Mouse (Mus musculus) hindbrain, embryonic 14.5 days (tissue): ENCODE measurements around the gene Ugt2b34. TPM values are rescaled to one million over a fixed set of nuclear protein-coding genes. Genes with fewer than 3 reads are reported as not detected.
"Not testable (repeated sequence)": the region's sequence is repeated elsewhere in the genome, so short reads cannot be mapped to it uniquely, and the experiment has no call there.

Experiments used
- ATAC-seq: fragments of 200-750 bp; cut with Nextera tagmentation; 2 replicates; pipeline ENCODE4 v1.8.0; 2017; ENCODE audit warnings: moderate number of reproducible peaks, mild to moderate bottlenecking, moderate TSS enrichment, moderate library complexity; ENCODE audit not compliant: low FRiP score
- DNase-seq: peaks from one replicate; pipeline ENCODE4 v3.0.0-alpha.2; 2015; ENCODE audit warnings: low spot score
- H3K27ac ChIP-seq: fragments of 300-500 bp; sonication (generic); 2 replicates; pipeline ENCODE4 v1.5.1; 2014; ENCODE audit warnings: mild to moderate bottlenecking, moderate library complexity
- H3K27me3 ChIP-seq: fragments of 300-500 bp; sonication (generic); 2 replicates; pipeline ENCODE4 v1.6.1; 2014; ENCODE audit warnings: mild to moderate bottlenecking, low read length, mixed read lengths; ENCODE audit not compliant: control insufficient read depth, insufficient read depth
- H3K36me3 ChIP-seq: fragments of 300-500 bp; sonication (generic); replicated peaks from 2 replicates; pipeline ENCODE4 v1.6.1; 2014; ENCODE audit not compliant: control insufficient read depth, insufficient read depth
- H3K4me1 ChIP-seq: fragments of 300-500 bp; sonication (generic); replicated peaks from 2 replicates; pipeline ENCODE4 v1.6.1; 2014; ENCODE audit warnings: antibody characterized with exemption, low read length, mixed read lengths; ENCODE audit not compliant: control insufficient read depth, insufficient read depth
- H3K4me2 ChIP-seq: fragments of 300-500 bp; sonication (generic); replicated peaks from 2 replicates; pipeline ENCODE4 v1.6.1; 2014; ENCODE audit warnings: mild to moderate bottlenecking, moderate library complexity
- H3K4me3 ChIP-seq: fragments of 300-500 bp; sonication (generic); replicated peaks from 2 replicates; pipeline ENCODE4 v1.5.1; 2014; ENCODE audit warnings: mild to moderate bottlenecking, low read length
- H3K9ac ChIP-seq: fragments of 300-500 bp; sonication (generic); 2 replicates; pipeline ENCODE4 v1.6.1; 2014
- H3K9me3 ChIP-seq: fragments of 300-500 bp; sonication (generic); 2 replicates; pipeline ENCODE4 v1.6.1; 2016; ENCODE audit warnings: low read length; ENCODE audit not compliant: control insufficient read depth
- WGBS: fragments of 180-500 bp; shearing (Covaris S2); extraction: QIAGEN DNeasy Blood & Tissue Kit; methylation state at CpG from one replicate; pipeline ENCODE4 v1.1.7; 2014; 5-methylcytosine and 5-hydroxymethylcytosine counted together
- polyA plus RNA-seq: library from polyadenylated mRNA; unstranded; fragments of >200 nt; fragmentation: Nextera tagmentation; extraction: Ambion mirVana; gene quantifications from 2 replicates; pipeline ENCODE4 v1.2.1, GENCODE M21; 2014

The Ugt2b34 gene
- polyA plus RNA-seq, 1 experiment from 2014 or later: not detected

- 54% methylated on average over 3 of the region's 3 CpGs for WGBS
- DNase-seq: peak; percentile 63
- H3K9me3 ChIP-seq: peaks cover 3% of the 10 kb centered on the region; the same call in 1 of the 2 replicates
- no peaks in the 10 kb centered on the region for H3K36me3 ChIP-seq
- no peaks in the 10 kb centered on the region for H3K27me3 ChIP-seq
- H3K4me2 ChIP-seq: no peak overlapping the region
- H3K27ac ChIP-seq: no peak overlapping the region
- no peak overlapping the region for H3K9ac ChIP-seq
- no peak for ATAC-seq
- H3K4me1 ChIP-seq: no peaks in the 10 kb centered on the region
- H3K4me3 ChIP-seq: no peak overlapping the region
Measured at GRCm38 (mm10) chr5:86886620-86887019, 20.1 kb downstream of the Ugt2b34 start.

GRCm38 (mm10) chr5:86871877-86872276, 34.9 kb downstream of the Ugt2b34 start:
- Histone ChIP-seq H3K9me3 (no peaks in the 10 kb centered on the region), H3K9ac (no peak overlapping the region), H3K36me3 (no peaks in the 10 kb centered on the region), H3K4me2 (no peak overlapping the region), H3K27ac (no peak overlapping the region), H3K4me1 (no peaks in the 10 kb centered on the region), H3K4me3 (no peak overlapping the region), H3K27me3 (no peaks in the 10 kb centered on the region)
- DNase-seq (no peak), ATAC-seq (no peak)
- 73% methylated on average over 1 of the region's 1 CpGs for WGBS

- Histone ChIP-seq H3K27ac (no peak overlapping the region), H3K9ac (no peak overlapping the region), H3K4me1 (no peaks in the 10 kb centered on the region), H3K4me2 (no peak overlapping the region), H3K4me3 (no peak overlapping the region), H3K27me3 (no peaks in the 10 kb centered on the region), H3K36me3 (no peaks in the 10 kb centered on the region), H3K9me3 (no peaks in the 10 kb centered on the region)
- DNase-seq (no peak), ATAC-seq (no peak)
- WGBS: 50% methylated on average over 3 of the region's 3 CpGs
Measured at GRCm38 (mm10) chr5:86858336-86858735, 48.4 kb downstream of the Ugt2b34 start.

GRCm38 (mm10) chr5:86857682-86858081, 49.1 kb downstream of the Ugt2b34 start:
- Histone ChIP-seq H3K9me3 (no peaks in the 10 kb centered on the region), H3K4me1 (no peaks in the 10 kb centered on the region), H3K36me3 (no peaks in the 10 kb centered on the region), H3K4me2 (no peak overlapping the region), H3K4me3 (no peak overlapping the region), H3K9ac (no peak overlapping the region), H3K27ac (no peak overlapping the region), H3K27me3 (no peaks in the 10 kb centered on the region)
- WGBS: 12% methylated on average over 1 of the region's 1 CpGs
- ATAC-seq: no peak
- no peak for DNase-seq

- H3K36me3 ChIP-seq, H3K4me2 ChIP-seq, H3K27ac ChIP-seq, DNase-seq, H3K4me1 ChIP-seq, H3K9me3 ChIP-seq, H3K9ac ChIP-seq, H3K4me3 ChIP-seq, H3K27me3 ChIP-seq, ATAC-seq: not testable (repeated sequence)
- WGBS: 67% methylated on average over 13 of the region's 13 CpGs
Measured at GRCm38 (mm10) chr5:86856505-86856904, 50.2 kb downstream of the Ugt2b34 start.

GRCm38 (mm10) chr5:86851658-86852057, 55.1 kb downstream of the Ugt2b34 start:
- DNase-seq: no peak
- H3K36me3 ChIP-seq: no peaks in the 10 kb centered on the region

GRCm38 (mm10) chr5:86850104-86850503, 56.6 kb downstream of the Ugt2b34 start:
- Histone ChIP-seq H3K9me3 (no peaks in the 10 kb centered on the region), H3K27ac (no peak overlapping the region), H3K9ac (no peak overlapping the region), H3K4me3 (no peak overlapping the region), H3K36me3 (no peaks in the 10 kb centered on the region), H3K27me3 (no peaks in the 10 kb centered on the region), H3K4me2 (no peak overlapping the region), H3K4me1 (no peaks in the 10 kb centered on the region)
- DNase-seq: peak; percentile 75
- no peak for ATAC-seq

More at GRCm38 (mm10) chr5:86851658-86852057, 55.1 kb downstream of the Ugt2b34 start:
- H3K9me3 ChIP-seq: no peaks in the 10 kb centered on the region
- WGBS: 48% methylated on average over 5 of the region's 5 CpGs
- ATAC-seq: no peak
- H3K4me3 ChIP-seq: no peak overlapping the region
- no peaks in the 10 kb centered on the region for H3K4me1 ChIP-seq
- H3K27ac ChIP-seq: no peak overlapping the region
- H3K9ac ChIP-seq: no peak overlapping the region
- no peak overlapping the region for H3K4me2 ChIP-seq
- no peaks in the 10 kb centered on the region for H3K27me3 ChIP-seq

- not testable (repeated sequence) for H3K27me3 ChIP-seq, H3K4me2 ChIP-seq, H3K4me3 ChIP-seq, ATAC-seq, DNase-seq, H3K4me1 ChIP-seq, H3K27ac ChIP-seq, H3K9me3 ChIP-seq, H3K9ac ChIP-seq
- peaks cover 14% of the 10 kb centered on the region; the same call in 1 of the 2 replicates for H3K36me3 ChIP-seq
Measured at GRCm38 (mm10) chr5:86841261-86841660, 65.5 kb downstream of the Ugt2b34 start.

GRCm38 (mm10) chr5:86840207-86840606, 66.5 kb downstream of the Ugt2b34 start:
- H3K27ac ChIP-seq: no peak overlapping the region
- DNase-seq: no peak
- no peaks in the 10 kb centered on the region for H3K4me1 ChIP-seq
- H3K9me3 ChIP-seq: no peaks in the 10 kb centered on the region
- no peak for ATAC-seq
- no peak overlapping the region for H3K9ac ChIP-seq
- no peak overlapping the region for H3K4me3 ChIP-seq
- peaks cover 25% of the 10 kb centered on the region for H3K36me3 ChIP-seq
- no peaks in the 10 kb centered on the region for H3K27me3 ChIP-seq
- 97% methylated on average over 2 of the region's 2 CpGs for WGBS
- H3K4me2 ChIP-seq: no peak overlapping the region
